Mouse (Mus musculus) megakaryocyte, embryonic 14.5 days (primary cell): ENCODE results near the gene Tspan11. TPM values are rescaled to one million over a fixed set of nuclear protein-coding genes. Genes with fewer than 3 reads are reported as not detected.

Source experiments
- H3K27me3 ChIP-seq: replicated peaks from 2 replicates; pipeline ENCODE3; 2012; ENCODE audit warnings: inconsistent platforms
- H3K36me3 ChIP-seq: replicated peaks from 2 replicates; pipeline ENCODE3; 2012; ENCODE audit warnings: low read length, inconsistent platforms, mixed read lengths
- H3K4me1 ChIP-seq: 2 replicates; pipeline ENCODE4 v1.6.1; 2012; ENCODE audit warnings: inconsistent platforms
- H3K4me3 ChIP-seq: replicated peaks from 2 replicates; pipeline ENCODE3; 2012; ENCODE audit warnings: moderate library complexity, mild to moderate bottlenecking, inconsistent platforms
- H3K9me3 ChIP-seq: 2 replicates; pipeline ENCODE4 v1.6.1; 2012; ENCODE audit warnings: inconsistent platforms
- FLI1 ChIP-seq: IDR thresholded peaks from 2 replicates; pipeline ENCODE4 v1.6.1; 2012; ENCODE audit warnings: low read length, inconsistent platforms, mixed read lengths
- GATA1 ChIP-seq: IDR thresholded peaks from 3 replicates; pipeline ENCODE4 v1.6.1; 2012; ENCODE audit warnings: mixed read lengths, low read length, inconsistent platforms, borderline replicate concordance
- polyA plus RNA-seq: library from polyadenylated mRNA; stranded (reverse); fragments of >175 nt; gene quantifications from 2 replicates; pipeline ENCODE4 v1.2.3, GENCODE M21; 2012; ENCODE audit warnings: low replicate concordance; ENCODE audit not compliant: insufficient read depth

Gene Tspan11
- polyA plus RNA-seq, 1 experiment = not detected

DNA sequence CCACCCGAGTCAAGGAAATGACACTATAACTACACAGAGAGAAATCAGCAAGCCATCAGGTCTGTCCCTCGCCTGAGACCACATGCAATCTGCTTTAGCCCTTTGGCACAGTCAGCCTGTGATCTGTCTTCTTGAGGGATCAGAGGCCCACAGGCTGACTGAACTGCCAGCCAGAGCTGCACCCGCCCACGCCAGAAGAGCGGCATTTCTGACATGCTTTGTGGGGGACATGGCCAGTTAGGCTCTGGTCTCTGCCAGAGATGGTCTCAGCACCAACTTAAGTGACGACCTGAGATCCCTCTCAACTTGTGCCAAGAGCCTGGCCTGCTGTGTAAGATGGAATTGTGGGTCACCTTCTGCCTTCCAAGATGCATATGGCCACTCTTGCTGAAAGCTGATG is 89.3 kb downstream of the Tspan11 start:
- TF ChIP-seq GATA1 (no peak), FLI1 (no peak)
- H3K27me3 ChIP-seq = peaks cover 24% of the 10 kb centered on the region
- H3K9me3 ChIP-seq = no peaks in the 10 kb centered on the region

DNA sequence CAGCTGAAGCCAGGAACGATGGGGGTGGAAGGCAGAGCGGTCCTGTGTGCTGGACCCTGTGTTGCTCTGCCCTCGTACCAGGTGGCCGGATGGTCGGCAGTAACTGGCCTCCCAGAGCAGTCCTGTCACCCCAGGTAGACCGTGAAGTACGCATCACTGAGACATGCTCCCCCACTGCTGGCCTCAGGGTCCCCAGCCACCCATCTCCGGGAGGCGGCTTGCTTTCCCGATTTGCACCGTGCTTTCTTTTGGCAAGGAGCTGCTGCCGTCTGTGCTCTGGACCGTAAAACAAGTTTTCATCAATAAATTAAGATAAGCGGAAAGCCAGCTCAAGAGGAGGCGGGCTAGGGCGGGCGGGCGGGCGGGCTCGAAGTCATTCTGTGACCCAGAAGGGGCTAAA is 91.6 kb downstream of the Tspan11 start:
- Histone ChIP-seq H3K4me1 (peaks cover 75% of the 10 kb centered on the region), H3K36me3 (peaks cover 75% of the 10 kb centered on the region), H3K27me3 (peaks cover 24% of the 10 kb centered on the region), H3K9me3 (no peaks in the 10 kb centered on the region), H3K4me3 (no peak overlapping the region)
- TF ChIP-seq FLI1 (no peak), GATA1 (no peak)

More for the DNA sequence above, 89.3 kb downstream of the Tspan11 start:
- Histone ChIP-seq H3K4me3 (no peak overlapping the region), H3K4me1 (peaks cover 65% of the 10 kb centered on the region), H3K36me3 (peaks cover 76% of the 10 kb centered on the region)

DNA sequence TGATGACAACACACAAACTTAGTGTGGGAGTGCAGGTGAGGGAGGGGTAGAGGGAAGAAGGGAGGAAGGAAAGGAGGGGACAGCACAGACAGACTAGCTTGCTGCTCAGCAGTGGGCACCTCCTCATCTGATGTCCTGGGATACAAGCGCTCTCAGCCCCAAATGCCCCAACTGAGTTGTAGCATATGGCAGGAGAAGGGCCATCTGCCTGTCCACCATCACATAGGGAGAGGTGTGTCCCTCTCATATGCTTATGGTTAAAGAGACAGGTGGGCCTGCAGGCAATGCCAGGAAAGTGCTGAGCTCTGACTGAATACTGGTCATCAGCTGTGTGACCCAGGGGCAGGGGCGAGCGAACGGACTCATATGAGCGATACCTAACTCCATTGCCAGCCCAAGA is 92.4 kb downstream of the Tspan11 start:
- Histone ChIP-seq H3K4me1 (peaks cover 81% of the 10 kb centered on the region), H3K4me3 (no peak overlapping the region), H3K36me3 (peaks cover 75% of the 10 kb centered on the region), H3K9me3 (no peaks in the 10 kb centered on the region), H3K27me3 (peaks cover 24% of the 10 kb centered on the region)
- TF ChIP-seq GATA1 (no peak), FLI1 (no peak)

DNA sequence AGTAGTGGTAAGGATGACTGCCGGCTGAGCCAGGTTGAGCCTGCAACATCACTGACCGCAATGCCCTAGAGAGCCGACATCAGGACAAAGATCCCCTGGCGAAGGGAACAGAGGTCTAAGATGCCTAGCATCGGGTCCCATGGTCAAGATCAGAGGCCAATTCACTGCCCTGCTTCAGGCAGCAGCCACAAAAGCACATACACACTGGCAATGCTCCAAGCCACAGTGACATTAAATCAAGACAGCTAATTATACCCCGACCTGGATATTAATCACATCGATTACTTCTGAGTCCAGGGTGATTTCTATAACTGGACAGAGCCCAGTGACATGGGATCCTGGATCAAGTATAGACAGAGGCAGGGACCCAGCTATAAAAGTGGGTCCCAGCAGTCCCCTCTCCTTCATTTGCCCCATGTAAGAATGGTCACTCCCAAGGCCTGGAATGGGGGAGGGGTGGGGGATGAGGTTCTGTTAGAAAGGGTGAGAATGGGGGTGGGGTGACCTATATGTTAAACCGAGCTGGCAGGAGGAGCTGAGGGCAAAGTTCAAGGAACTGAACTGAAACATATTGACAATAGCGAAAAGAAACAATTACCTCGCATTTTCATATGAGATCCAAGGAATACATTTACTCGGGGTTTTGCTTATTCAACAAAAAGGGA is 93.1 kb downstream of the Tspan11 start:
- Histone ChIP-seq H3K4me1 (peaks cover 85% of the 10 kb centered on the region), H3K9me3 (no peaks in the 10 kb centered on the region), H3K36me3 (peaks cover 75% of the 10 kb centered on the region), H3K4me3 (no peak overlapping the region), H3K27me3 (peaks cover 21% of the 10 kb centered on the region)
- TF ChIP-seq GATA1 (no peak), FLI1 (no peak)

DNA sequence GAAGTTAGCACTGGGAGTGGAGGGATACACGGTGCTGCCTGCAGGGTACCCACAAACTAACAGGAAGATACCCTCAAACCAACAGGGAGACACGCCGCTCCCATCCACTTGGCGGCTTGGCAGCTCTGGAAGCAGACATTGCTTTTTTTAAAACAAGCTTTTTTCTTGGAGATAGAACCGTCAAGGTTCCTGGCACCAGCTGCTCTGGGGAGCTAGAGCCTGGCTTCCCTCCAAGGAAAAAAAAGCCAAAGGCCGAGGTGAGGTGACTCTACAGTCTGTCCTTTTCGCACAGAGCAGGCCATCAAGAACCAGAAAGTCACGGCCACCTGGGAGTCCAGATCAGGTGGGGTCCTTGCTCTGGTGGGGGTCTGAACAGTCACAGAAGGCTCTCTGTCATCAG is 93.8 kb downstream of the Tspan11 start:
- H3K4me1 ChIP-seq = peaks cover 85% of the 10 kb centered on the region
- no peak overlapping the region for H3K4me3 ChIP-seq
- peaks cover 75% of the 10 kb centered on the region for H3K36me3 ChIP-seq
- no peaks in the 10 kb centered on the region for H3K9me3 ChIP-seq
- no peak for TF ChIP-seq GATA1
- no peak for TF ChIP-seq FLI1
- H3K27me3 ChIP-seq = peaks cover 15% of the 10 kb centered on the region

DNA sequence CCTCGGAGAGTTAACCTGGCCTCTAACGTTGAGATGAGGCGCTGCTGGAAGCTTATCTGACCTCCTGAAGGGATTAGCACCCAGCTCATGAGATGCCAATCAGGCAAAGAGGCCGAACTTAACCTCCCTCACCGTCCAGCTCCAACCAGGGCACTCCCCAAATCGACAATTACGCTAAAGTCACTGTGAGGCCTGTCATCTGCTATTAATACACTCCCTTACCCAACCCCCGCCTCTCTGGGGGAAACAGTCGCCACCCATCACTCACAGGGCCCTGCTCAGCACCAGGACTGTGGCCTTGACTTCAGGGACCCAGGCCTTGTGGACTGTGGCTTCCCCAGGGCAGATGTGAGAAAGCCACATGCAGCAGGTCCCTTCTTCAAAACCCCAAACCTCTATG is 99.0 kb downstream of the Tspan11 start:
- Histone ChIP-seq H3K4me1 (peaks cover 94% of the 10 kb centered on the region), H3K36me3 (peaks cover 86% of the 10 kb centered on the region), H3K9me3 (no peaks in the 10 kb centered on the region), H3K4me3 (no peak overlapping the region), H3K27me3 (no peaks in the 10 kb centered on the region)
- TF ChIP-seq FLI1 (no peak), GATA1 (no peak)

DNA sequence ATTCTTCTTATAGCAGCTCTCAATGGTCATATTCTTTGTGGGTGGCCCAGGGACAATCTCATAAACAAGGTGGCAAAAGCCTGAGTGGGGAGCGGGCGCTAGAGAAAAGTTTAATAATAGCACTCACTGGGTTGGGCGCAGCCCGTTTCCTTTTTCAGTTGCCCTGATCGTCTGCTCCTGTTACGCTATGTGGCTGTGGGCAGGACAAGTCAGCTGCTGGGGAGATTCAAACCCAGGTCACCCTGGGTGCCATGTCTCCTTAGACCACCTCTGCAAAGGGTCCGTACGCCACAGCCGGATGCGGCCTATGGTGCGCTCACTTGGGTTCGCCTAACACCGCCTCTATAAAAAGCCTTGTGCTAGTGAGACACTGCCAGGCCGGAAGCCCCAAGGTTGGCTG is 100.0 kb downstream of the Tspan11 start:
- Histone ChIP-seq H3K27me3 (no peaks in the 10 kb centered on the region), H3K9me3 (no peaks in the 10 kb centered on the region), H3K4me3 (no peak overlapping the region), H3K4me1 (peaks cover 96% of the 10 kb centered on the region), H3K36me3 (peaks cover 86% of the 10 kb centered on the region)
- TF ChIP-seq GATA1 (no peak), FLI1 (no peak)

DNA sequence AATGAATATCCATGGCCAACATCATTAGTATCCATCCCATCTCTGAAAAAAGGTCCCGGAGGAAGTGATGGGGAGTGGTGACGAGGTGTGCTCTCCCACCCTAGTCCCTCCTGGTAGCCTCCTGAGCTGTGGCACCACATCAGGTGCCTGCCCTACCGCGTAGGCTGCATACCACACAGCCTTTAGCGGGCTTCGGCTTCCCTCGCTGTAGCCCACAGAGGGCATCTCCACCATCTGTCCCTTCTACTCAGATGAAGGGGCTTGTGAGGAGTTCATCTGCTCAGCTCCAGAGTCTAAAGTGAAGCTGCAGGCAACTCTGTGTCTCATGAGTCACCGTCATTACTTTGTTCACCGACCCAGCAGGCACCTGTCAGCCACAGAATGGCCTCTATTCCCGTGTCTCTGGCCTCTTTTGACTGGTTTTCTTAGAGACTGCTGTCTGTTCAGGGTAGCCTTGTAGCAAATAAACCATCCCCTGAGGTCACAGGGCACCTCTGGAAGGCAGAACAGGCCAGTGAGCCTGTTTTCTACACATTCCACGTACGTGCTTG is 101.6 kb downstream of the Tspan11 start:
- TF ChIP-seq FLI1 (no peak), GATA1 (no peak)
- H3K36me3 ChIP-seq = peaks cover 93% of the 10 kb centered on the region
- H3K4me1 ChIP-seq = peaks cover 96% of the 10 kb centered on the region
- no peak overlapping the region for H3K4me3 ChIP-seq
- no peaks in the 10 kb centered on the region for H3K9me3 ChIP-seq
- H3K27me3 ChIP-seq = no peaks in the 10 kb centered on the region

DNA sequence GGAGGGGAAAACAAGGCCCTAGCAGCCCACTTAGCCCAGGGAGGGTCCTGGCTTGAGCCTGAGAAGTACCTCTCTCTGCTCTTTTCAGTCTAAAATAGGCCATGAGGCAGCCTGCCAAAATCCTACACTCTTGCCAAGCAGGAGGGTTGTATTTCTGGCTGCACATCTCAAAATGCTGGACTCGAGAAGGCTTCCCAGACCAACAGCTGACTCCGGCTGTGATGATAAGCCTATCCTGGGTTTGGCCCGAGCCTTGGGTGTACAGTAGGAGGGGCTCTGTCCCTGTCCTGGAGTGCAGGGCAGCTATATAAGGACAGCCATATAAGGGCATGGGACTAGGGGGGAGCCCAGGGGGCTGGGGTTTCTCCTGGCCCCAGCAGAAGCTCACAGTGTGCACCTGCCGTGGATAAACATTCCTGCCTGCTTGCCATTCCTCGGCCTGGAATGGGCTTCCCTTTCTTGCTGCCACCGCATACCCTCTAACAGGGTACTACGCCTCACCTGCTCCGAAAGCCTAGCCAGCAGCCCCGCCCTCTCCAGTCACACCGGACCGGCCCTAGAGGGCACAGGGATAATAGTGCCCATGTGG is 102.3 kb downstream of the Tspan11 start:
- Histone ChIP-seq H3K9me3 (no peaks in the 10 kb centered on the region), H3K36me3 (peaks cover 88% of the 10 kb centered on the region), H3K27me3 (no peaks in the 10 kb centered on the region), H3K4me1 (peaks cover 96% of the 10 kb centered on the region), H3K4me3 (no peak overlapping the region)
- no peak for TF ChIP-seq GATA1
- TF ChIP-seq FLI1 = no peak

DNA sequence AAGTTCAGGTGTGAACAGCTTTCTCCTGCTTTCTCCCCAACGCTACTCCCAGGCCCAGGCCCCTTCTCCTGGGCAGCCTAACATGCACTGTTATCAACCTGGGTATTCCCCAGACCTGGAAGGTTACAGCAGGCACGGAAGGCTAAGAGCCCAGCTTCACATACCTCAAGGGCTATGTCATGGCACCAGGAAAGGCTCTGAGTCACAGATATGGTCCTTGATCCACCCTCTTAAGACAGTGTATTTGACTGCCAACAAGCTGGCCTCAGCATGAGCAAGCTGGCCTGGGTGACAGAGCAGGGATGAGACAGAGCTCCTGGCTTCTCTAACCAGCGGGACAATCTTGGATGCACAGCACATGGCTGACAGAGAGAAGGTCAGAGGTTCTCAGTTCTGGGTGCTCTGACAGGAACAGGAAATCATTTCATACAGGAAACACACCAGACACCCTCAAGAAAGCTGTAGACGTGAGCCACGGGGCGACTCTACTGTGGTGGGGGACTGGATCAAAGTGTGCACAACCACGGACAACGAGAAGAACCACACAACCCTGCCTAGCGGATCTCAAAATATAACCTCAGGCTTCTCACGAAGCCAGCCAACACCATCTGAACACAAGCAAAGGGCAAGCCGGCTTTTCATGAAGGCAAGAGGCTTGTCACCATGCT is 104.3 kb downstream of the Tspan11 start:
- Histone ChIP-seq H3K36me3 (peaks cover 83% of the 10 kb centered on the region), H3K9me3 (no peaks in the 10 kb centered on the region), H3K4me1 (peaks cover 93% of the 10 kb centered on the region), H3K4me3 (peak overlapping the region; percentile 73), H3K27me3 (no peaks in the 10 kb centered on the region)
- TF ChIP-seq FLI1 (no peak), GATA1 (no peak)
